Mouse (Mus musculus) midbrain, embryonic 13.5 days (tissue): Measurements from ENCODE around the gene Mymx. TPM values are rescaled to one million over a fixed set of nuclear protein-coding genes. Genes with fewer than 3 reads are reported as not detected.

Experiments
- ATAC-seq: fragments of 200-750 bp; cut with Nextera tagmentation; 2 replicates; pipeline ENCODE4 v1.8.0; 2017; ENCODE audit warnings: mild to moderate bottlenecking, moderate TSS enrichment, moderate library complexity
- H3K27ac ChIP-seq: fragments of 300-500 bp; sonication (generic); 2 replicates; pipeline ENCODE4 v1.5.1; 2015; ENCODE audit warnings: inconsistent platforms, mild to moderate bottlenecking, moderate library complexity
- H3K27me3 ChIP-seq: fragments of 300-500 bp; sonication (generic); 2 replicates; pipeline ENCODE4 v1.6.1; 2015; ENCODE audit warnings: mild to moderate bottlenecking, inconsistent platforms
- H3K36me3 ChIP-seq: fragments of 300-500 bp; sonication (generic); 2 replicates; pipeline ENCODE4 v1.6.1; 2015; ENCODE audit warnings: mild to moderate bottlenecking, inconsistent platforms
- H3K4me1 ChIP-seq: fragments of 300-500 bp; sonication (generic); replicated peaks from 2 replicates; pipeline ENCODE4 v1.6.1; 2015; ENCODE audit warnings: inconsistent platforms
- H3K4me2 ChIP-seq: fragments of 300-500 bp; sonication (generic); replicated peaks from 2 replicates; pipeline ENCODE4 v1.6.1; 2015; ENCODE audit warnings: moderate library complexity, mild to moderate bottlenecking, inconsistent platforms
- H3K4me3 ChIP-seq: fragments of 300-500 bp; sonication (generic); replicated peaks from 2 replicates; pipeline ENCODE4 v1.5.1; 2015; ENCODE audit warnings: mild to moderate bottlenecking, inconsistent platforms
- H3K9ac ChIP-seq: fragments of 300-500 bp; sonication (generic); replicated peaks from 2 replicates; pipeline ENCODE4 v1.6.1; 2015; ENCODE audit warnings: mild to moderate bottlenecking, inconsistent platforms
- H3K9me3 ChIP-seq: fragments of 300-500 bp; sonication (generic); 2 replicates; pipeline ENCODE4 v1.6.1; 2016; ENCODE audit warnings: mild to moderate bottlenecking, inconsistent platforms
- WGBS: fragments of 180-500 bp; shearing (Covaris S2); methylation state at CpG from one replicate; pipeline ENCODE4 v1.1.7; 2015; 5-methylcytosine and 5-hydroxymethylcytosine counted together
- polyA plus RNA-seq: library from polyadenylated mRNA; unstranded; fragments of >200 nt; fragmentation: Nextera tagmentation; extraction: Ambion mirVana; gene quantifications from 2 replicates; pipeline ENCODE4 v1.2.1, GENCODE M21; 2015

Mymx gene
- polyA plus RNA-seq, 1 experiment from 2014 or later = not detected

DNA sequence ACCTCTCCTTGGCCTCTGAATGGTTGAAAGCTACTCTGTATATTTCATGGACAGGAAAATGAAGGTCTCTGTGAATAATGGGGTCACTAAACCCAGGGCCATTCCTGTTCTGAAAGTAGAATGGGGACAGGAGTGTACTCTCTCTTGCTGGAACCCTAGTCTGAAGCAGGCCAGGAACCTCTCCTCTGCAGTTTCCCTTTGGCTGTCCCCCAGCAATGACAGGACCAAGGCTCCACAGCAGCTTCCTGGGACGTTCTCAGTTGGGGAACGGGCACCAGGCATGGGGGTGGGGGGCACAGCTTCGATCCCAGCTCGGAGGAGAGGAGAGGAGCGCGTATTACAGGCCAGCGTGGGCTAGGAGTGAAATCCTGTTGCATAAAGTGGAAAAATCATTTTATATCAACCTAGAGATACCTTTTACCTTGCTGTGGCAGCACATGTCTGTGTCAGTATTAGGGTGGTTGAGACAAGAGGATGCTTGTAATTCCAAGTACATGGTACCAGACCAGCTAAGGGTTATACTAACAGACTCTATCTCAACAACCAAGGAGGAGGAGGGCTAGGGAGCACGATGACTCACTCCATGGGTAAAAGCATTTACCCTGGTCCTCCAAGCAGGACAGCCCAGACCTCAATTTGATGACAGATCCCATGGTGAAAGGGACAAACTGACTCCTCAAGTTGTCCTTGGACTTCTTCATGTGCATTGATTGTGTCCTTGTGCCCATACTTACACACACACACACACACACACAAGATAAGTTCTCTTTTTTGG lies 26.6 kb downstream of the Mymx start:
- H3K9ac ChIP-seq = peak overlapping the region; percentile 99
- H3K27ac ChIP-seq = peak overlapping the region; percentile 98
- 91% methylated on average over 8 of the region's 8 CpGs for WGBS
- no peaks in the 10 kb centered on the region for H3K27me3 ChIP-seq
- 0 out of 2 replicates have a peak overlapping the region, but pooled peaks have one; percentile 99 for H3K4me3 ChIP-seq
- H3K4me2 ChIP-seq = peak overlapping the region; percentile 85
- peaks cover 14% of the 10 kb centered on the region for H3K36me3 ChIP-seq
- H3K4me1 ChIP-seq = peaks cover 31% of the 10 kb centered on the region
- ATAC-seq = no peak
- no peaks in the 10 kb centered on the region for H3K9me3 ChIP-seq

DNA sequence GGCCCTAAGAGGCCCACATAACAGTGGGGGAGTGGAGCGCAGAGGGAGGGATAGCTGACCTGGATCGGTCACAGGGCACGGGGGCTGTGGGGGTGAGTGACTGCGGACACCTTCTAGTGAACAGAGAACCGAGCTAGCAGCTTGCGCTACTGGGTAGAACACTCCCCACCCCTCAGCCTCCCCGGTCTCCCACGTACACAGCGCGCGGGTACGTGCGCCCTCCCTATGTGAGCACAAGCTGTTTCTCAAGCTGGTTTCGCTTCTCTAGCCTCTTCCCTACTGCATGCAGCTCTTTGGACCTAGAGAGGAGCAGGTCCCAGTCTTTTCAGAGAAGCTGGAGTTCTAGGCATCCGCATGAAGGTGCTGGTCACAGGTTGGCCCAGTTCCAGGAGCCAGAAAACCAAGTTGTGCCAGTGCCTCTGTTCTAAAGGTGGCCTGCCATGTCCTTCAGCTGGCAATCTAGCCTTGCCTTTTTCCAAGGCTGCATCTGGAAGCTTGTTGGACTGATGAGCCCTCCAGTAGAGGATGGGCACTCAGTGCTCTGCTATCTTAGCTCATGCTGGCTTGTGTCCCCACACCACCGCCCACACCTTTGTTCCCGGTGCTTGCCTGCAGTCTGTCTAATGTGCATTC lies 27.7 kb downstream of the Mymx start:
- H3K9ac ChIP-seq = peak overlapping the region; percentile 99
- H3K4me2 ChIP-seq = peak overlapping the region; percentile 85
- H3K36me3 ChIP-seq = peaks cover 25% of the 10 kb centered on the region
- H3K9me3 ChIP-seq = no peaks in the 10 kb centered on the region
- ATAC-seq = peak; percentile 60
- H3K27ac ChIP-seq = peak overlapping the region; percentile 98
- H3K27me3 ChIP-seq = no peaks in the 10 kb centered on the region
- 4% methylated on average over 17 of the region's 17 CpGs for WGBS
- peaks cover 41% of the 10 kb centered on the region for H3K4me1 ChIP-seq
- H3K4me3 ChIP-seq = peak overlapping the region; percentile 99

- peak; percentile 54 for ATAC-seq
- under 1% methylated on average over 18 of the region's 18 CpGs for WGBS
- peak overlapping the region; percentile 98 for H3K27ac ChIP-seq
- H3K4me3 ChIP-seq = peak overlapping the region; percentile 99
- peaks cover 30% of the 10 kb centered on the region for H3K36me3 ChIP-seq
- H3K4me1 ChIP-seq = peaks cover 45% of the 10 kb centered on the region
- H3K9ac ChIP-seq = peak overlapping the region; percentile 99
- H3K9me3 ChIP-seq = no peaks in the 10 kb centered on the region
- H3K4me2 ChIP-seq = peak overlapping the region; percentile 85
- H3K27me3 ChIP-seq = no peaks in the 10 kb centered on the region
Observed at GRCm38 (mm10) chr17:45573780-45574123, 28.1 kb downstream of the Mymx start.

GRCm38 (mm10) chr17:45573087-45573779 lies 28.7 kb downstream of the Mymx start, which contains the start of gene Hsp90ab1:
Gene Hsp90ab1, minus strand, starts transcription at chr17:45573271.
- H3K4me3 ChIP-seq = peak within 1 kb of the TSS; percentile 99
- no peaks in the 10 kb centered on the region for H3K27me3 ChIP-seq
- peak; percentile 84 for ATAC-seq
- peak within 1 kb of the TSS; percentile 99 for H3K9ac ChIP-seq
- WGBS = under 1% methylated on average over 41 of the region's 41 CpGs
- peaks cover 35% of the 10 kb centered on the region for H3K36me3 ChIP-seq
- H3K4me2 ChIP-seq = peak within 1 kb of the TSS; percentile 85
- peaks cover 51% of the 10 kb centered on the region for H3K4me1 ChIP-seq
- no peaks in the 10 kb centered on the region for H3K9me3 ChIP-seq
- H3K27ac ChIP-seq = peak within 1 kb of the TSS; percentile 98

- Histone ChIP-seq H3K4me3 (peak overlapping the region; percentile 99), H3K27ac (peak overlapping the region; percentile 98), H3K36me3 (peaks cover 43% of the 10 kb centered on the region), H3K27me3 (no peaks in the 10 kb centered on the region), H3K9me3 (no peaks in the 10 kb centered on the region), H3K4me1 (peaks cover 57% of the 10 kb centered on the region), H3K4me2 (peak overlapping the region; percentile 85), H3K9ac (peak overlapping the region; percentile 99)
- 0% methylated on average over 55 of the region's 57 CpGs for WGBS
- peak; percentile 75 for ATAC-seq
Observed at GRCm38 (mm10) chr17:45572103-45573086, 29.5 kb downstream of the Mymx start.

DNA sequence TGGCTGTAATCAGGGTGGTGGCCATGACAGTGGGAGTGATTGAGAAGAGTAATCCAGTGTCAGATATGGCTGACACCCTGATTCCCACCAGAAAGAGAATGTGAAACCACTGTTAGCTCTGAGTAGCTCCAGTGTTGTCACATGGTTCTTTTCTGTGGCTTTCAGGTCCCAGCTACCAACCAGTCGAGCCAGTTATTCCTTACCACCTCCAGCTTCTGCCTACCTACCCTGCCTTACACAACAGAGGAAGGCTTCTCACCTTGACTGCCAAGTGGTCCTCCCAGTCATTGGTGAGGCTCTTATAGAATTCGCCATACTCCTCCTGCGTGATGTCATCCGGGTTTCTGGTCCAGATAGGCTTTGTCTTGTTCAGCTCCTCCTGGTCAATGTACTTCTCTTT lies 31.9 kb downstream of the Mymx start:
- H3K4me2 ChIP-seq = no peak overlapping the region
- H3K4me1 ChIP-seq = peaks cover 76% of the 10 kb centered on the region
- 0 out of 2 replicates have a peak overlapping the region, but pooled peaks have one; percentile 14 for H3K27ac ChIP-seq
- no peak overlapping the region for H3K9ac ChIP-seq
- H3K36me3 ChIP-seq = peaks cover 63% of the 10 kb centered on the region
- no peaks in the 10 kb centered on the region for H3K27me3 ChIP-seq
- ATAC-seq = no peak
- no peaks in the 10 kb centered on the region for H3K9me3 ChIP-seq
- 85% methylated on average over 4 of the region's 4 CpGs for WGBS
- H3K4me3 ChIP-seq = no peak overlapping the region

DNA sequence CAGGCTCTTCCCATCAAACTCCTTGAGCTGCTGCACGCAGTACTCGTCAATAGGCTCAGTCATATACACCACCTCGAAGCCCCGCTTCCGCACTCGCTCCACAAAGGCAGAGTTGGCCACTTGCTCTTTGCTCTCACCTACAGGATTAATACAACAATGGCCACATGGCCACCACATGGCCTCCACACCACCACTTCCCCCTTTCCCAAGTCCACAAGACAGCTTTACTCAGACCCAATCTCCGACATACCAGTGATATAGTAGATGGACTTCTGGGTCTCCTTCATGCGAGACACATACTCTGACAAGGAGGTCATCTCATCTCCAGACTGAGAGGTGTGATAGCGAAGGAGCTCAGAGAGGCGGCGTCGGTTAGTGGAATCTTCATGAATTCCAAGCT lies 32.9 kb downstream of the Mymx start:
- H3K4me3 ChIP-seq = no peak overlapping the region
- ATAC-seq = no peak
- 91% methylated on average over 12 of the region's 12 CpGs for WGBS
- no peaks in the 10 kb centered on the region for H3K27me3 ChIP-seq
- no peak overlapping the region for H3K9ac ChIP-seq
- H3K27ac ChIP-seq = no peak overlapping the region
- peaks cover 63% of the 10 kb centered on the region for H3K36me3 ChIP-seq
- H3K4me2 ChIP-seq = no peak overlapping the region
- peaks cover 74% of the 10 kb centered on the region for H3K4me1 ChIP-seq
- no peaks in the 10 kb centered on the region for H3K9me3 ChIP-seq

- Histone ChIP-seq H3K36me3 (peaks cover 63% of the 10 kb centered on the region), H3K4me2 (no peak overlapping the region), H3K27me3 (no peaks in the 10 kb centered on the region), H3K4me3 (no peak overlapping the region), H3K9ac (no peak overlapping the region), H3K4me1 (peaks cover 74% of the 10 kb centered on the region), H3K9me3 (no peaks in the 10 kb centered on the region), H3K27ac (peak overlapping the region; percentile 57)
- no peak for ATAC-seq
- WGBS = 31% methylated on average over 4 of the region's 4 CpGs
Observed at GRCm38 (mm10) chr17:45567162-45567601, 34.7 kb downstream of the Mymx start.

GRCm38 (mm10) chr17:45566360-45567161 lies 35.3 kb downstream of the Mymx start:
- H3K4me2 ChIP-seq = no peak overlapping the region
- H3K27me3 ChIP-seq = no peaks in the 10 kb centered on the region
- H3K4me1 ChIP-seq = peaks cover 69% of the 10 kb centered on the region
- no peak overlapping the region for H3K9ac ChIP-seq
- no peak for ATAC-seq
- H3K4me3 ChIP-seq = 0 out of 2 replicates have a peak overlapping the region, but pooled peaks have one; percentile 2
- no peaks in the 10 kb centered on the region for H3K9me3 ChIP-seq
- WGBS = 73% methylated on average over 18 of the region's 18 CpGs
- H3K36me3 ChIP-seq = peaks cover 61% of the 10 kb centered on the region
- H3K27ac ChIP-seq = peak overlapping the region; percentile 57

GRCm38 (mm10) chr17:45566031-45566359 lies 35.9 kb downstream of the Mymx start:
- 91% methylated on average over 1 of the region's 1 CpGs for WGBS
- H3K4me1 ChIP-seq = peaks cover 63% of the 10 kb centered on the region
- H3K4me3 ChIP-seq = no peak overlapping the region
- no peak overlapping the region for H3K4me2 ChIP-seq
- H3K9me3 ChIP-seq = no peaks in the 10 kb centered on the region
- H3K9ac ChIP-seq = no peak overlapping the region
- H3K36me3 ChIP-seq = peaks cover 56% of the 10 kb centered on the region
- no peak for ATAC-seq
- 0 out of 2 replicates have a peak overlapping the region, but pooled peaks have one; percentile 30 for H3K27ac ChIP-seq
- no peaks in the 10 kb centered on the region for H3K27me3 ChIP-seq
